Mouse (Mus musculus) liver, embryonic 14.5 days (tissue): ENCODE measurements around the gene Me1. TPM values are rescaled to one million over a fixed set of nuclear protein-coding genes. Genes with fewer than 3 reads are reported as not detected.

Experiments used
- ATAC-seq: fragments of 200-750 bp; cut with Nextera tagmentation; 2 replicates; pipeline ENCODE4 v1.8.0; 2017; ENCODE audit warnings: moderate number of reproducible peaks, mild to moderate bottlenecking, moderate library complexity; ENCODE audit not compliant: insufficient read depth
- DNase-seq, 3 experiments: peaks; one replicate each; pipeline ENCODE4 v3.0.0-alpha.2; 2012 to 2013; ENCODE audit warnings: low read depth in 3 of 3, low spot score in 3 of 3
- H3K27ac ChIP-seq: fragments of 300-500 bp; sonication (generic); 2 replicates; pipeline ENCODE4 v1.5.1; 2014; ENCODE audit warnings: moderate library complexity, mild to moderate bottlenecking, control low read depth, inconsistent platforms
- H3K27me3 ChIP-seq: fragments of 300-500 bp; sonication (generic); 2 replicates; pipeline ENCODE4 v1.6.1; 2014; ENCODE audit warnings: mild to moderate bottlenecking, low read length, moderate library complexity; ENCODE audit not compliant: control insufficient read depth, insufficient read depth
- H3K36me3 ChIP-seq: fragments of 300-500 bp; sonication (generic); replicated peaks from 2 replicates; pipeline ENCODE4 v1.6.1; 2014; ENCODE audit warnings: low read depth; ENCODE audit not compliant: control insufficient read depth, insufficient read depth
- H3K4me1 ChIP-seq, 2 experiments: fragments of 200-500 bp in 1 of 2; fragments of 300-500 bp in 1 of 2; sonication (generic) in 1 of 2; replicated peaks; 2 replicates each; pipeline ENCODE4 v1.6.1; 2012 to 2014; ENCODE audit warnings: antibody characterized with exemption in 1 of 2, inconsistent platforms in 1 of 2, low read length in 1 of 2; ENCODE audit not compliant: control insufficient read depth in 2 of 2, insufficient read depth in 2 of 2
- H3K4me2 ChIP-seq: fragments of 300-500 bp; sonication (generic); 2 replicates; pipeline ENCODE4 v1.6.1; 2014; ENCODE audit warnings: low read depth, mild to moderate bottlenecking, control low read depth, moderate library complexity
- H3K4me3 ChIP-seq, 2 experiments: fragments of 200-500 bp in 1 of 2; fragments of 300-500 bp in 1 of 2; sonication (generic) in 1 of 2; 2 replicates each; pipeline ENCODE4 v1.5.1; 2012 to 2014; ENCODE audit warnings: low read depth in 2 of 2, low read length in 2 of 2, mild to moderate bottlenecking in 2 of 2, control low read depth in 1 of 2, inconsistent platforms in 1 of 2, moderate library complexity in 1 of 2; ENCODE audit not compliant: insufficient read depth in 1 of 2
- H3K9ac ChIP-seq: fragments of 300-500 bp; sonication (generic); replicated peaks from 2 replicates; pipeline ENCODE4 v1.6.1; 2014; ENCODE audit warnings: mild to moderate bottlenecking, control low read depth, moderate library complexity
- H3K9me3 ChIP-seq: fragments of 300-500 bp; sonication (generic); 2 replicates; pipeline ENCODE4 v1.6.1; 2016; ENCODE audit warnings: low read length, mixed read lengths; ENCODE audit not compliant: control insufficient read depth
- CTCF ChIP-seq: IDR thresholded peaks from 2 replicates; pipeline ENCODE4 v1.5.1; 2016; ENCODE audit warnings: antibody characterized with exemption, low read depth, control low read depth
- EP300 ChIP-seq: IDR thresholded peaks from 2 replicates; pipeline ENCODE4 v1.6.1; 2016; ENCODE audit warnings: antibody characterized with exemption, low read depth
- WGBS: fragments of 180-500 bp; shearing (Covaris S2); extraction: QIAGEN DNeasy Blood & Tissue Kit; methylation state at CpG from one replicate; pipeline ENCODE4 v1.1.7; 2014; ENCODE audit not compliant: insufficient replicate concordance; 5-methylcytosine and 5-hydroxymethylcytosine counted together
- polyA plus RNA-seq, 2 experiments: library from polyadenylated mRNA; depleted of rRNA in 1 of 2; stranded (reverse) in 1 of 2; unstranded in 1 of 2; fragments of >200 nt; fragmentation: Nextera tagmentation in 1 of 2; extraction: Ambion mirVana in 1 of 2; gene quantifications; 2 replicates each; pipeline versions ENCODE4 v1.2.1 to v1.2.3; 2012 to 2014

Gene Me1
- polyA plus RNA-seq, 2 experiments: 1.8 to 3.6 TPM

DNA sequence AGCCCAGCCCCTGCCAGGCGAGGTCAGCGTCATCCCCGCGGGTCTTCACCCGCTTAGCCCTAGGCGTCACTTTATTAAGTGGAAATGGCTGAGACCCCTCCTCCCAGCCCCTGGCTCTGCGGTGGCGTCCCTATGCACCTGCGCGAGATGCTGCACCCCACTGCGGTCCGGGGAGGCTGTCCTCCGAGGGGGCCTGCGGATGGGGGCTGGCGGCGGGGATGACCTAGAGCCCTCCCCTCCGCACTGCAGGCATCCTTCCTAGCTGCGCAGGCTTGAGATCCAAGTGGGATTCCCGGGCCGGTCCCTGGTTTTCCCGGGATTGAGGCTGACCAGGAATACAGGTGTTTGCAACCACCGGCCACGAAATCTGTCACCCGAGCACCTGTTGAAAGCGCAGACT, 123.6 kb downstream of the Me1 start:
- ATAC-seq (peak; percentile 36), DNase-seq (no peak)
- peak overlapping the region; percentile 23; the same call in 1 of the 2 replicates for H3K9ac ChIP-seq
- H3K27me3 ChIP-seq: no peaks in the 10 kb centered on the region
- TF ChIP-seq CTCF: no peak
- no peak for TF ChIP-seq EP300
- H3K36me3 ChIP-seq: no peaks in the 10 kb centered on the region
- peak overlapping the region; percentile 79 to 82 for H3K4me3 ChIP-seq
- no peak overlapping the region for H3K27ac ChIP-seq
- H3K4me2 ChIP-seq: peak overlapping the region; percentile 85
- H3K4me1 ChIP-seq: peaks cover 3 to 12% of the 10 kb centered on the region in 2 experiments
- WGBS: under 1% methylated on average over 25 of the region's 25 CpGs
- no peaks in the 10 kb centered on the region for H3K9me3 ChIP-seq

DNA sequence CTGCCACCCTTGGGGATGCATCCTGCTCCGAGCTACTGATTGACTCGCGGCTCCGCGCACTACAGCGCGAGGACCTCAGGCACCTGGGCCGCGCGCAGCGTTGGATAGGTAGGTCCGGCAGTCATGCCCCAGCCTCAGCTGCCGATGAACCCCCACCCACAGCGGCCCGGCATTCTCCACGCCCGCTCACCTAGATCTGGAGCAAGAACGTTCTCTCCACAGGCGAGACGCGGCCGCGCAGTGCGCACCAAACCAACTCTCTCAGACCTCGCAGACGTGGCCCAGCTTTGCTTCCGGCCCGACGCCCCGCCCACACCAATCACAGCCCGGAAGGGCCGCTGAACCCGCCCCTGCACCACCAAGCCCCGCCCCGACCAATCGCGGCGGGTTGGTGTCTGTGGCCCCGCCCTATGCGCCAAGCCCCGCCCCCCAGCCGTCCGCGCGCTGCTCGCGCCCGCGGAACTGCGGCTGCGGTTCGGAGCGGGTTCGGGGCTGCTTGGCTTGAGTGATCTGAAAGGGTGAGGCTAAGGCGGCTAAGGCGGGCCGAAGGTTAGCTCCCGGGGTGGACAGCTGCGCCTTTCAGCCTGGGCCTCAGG, 124.1 kb downstream of the Me1 start, which contains the start of the genes Pgm3 and Rwdd2a:
Gene Pgm3, minus strand, starts transcription at position 303 of the 596 bp plus-strand sequence.
Gene Rwdd2a, plus strand, starts transcription at position 452 of the 596 bp plus-strand sequence.
- DNase-seq (peak; percentile 80 to 83 (median 81)), ATAC-seq (peak; percentile 96)
- H3K4me3 ChIP-seq: peak within 1 kb of the TSS; percentile 79 to 82
- no peaks in the 10 kb centered on the region for H3K27me3 ChIP-seq
- no peak within 1 kb of the TSS for H3K27ac ChIP-seq
- peaks cover 3 to 12% of the 10 kb centered on the region in 2 experiments for H3K4me1 ChIP-seq
- H3K9ac ChIP-seq: peak within 1 kb of the TSS; percentile 62
- WGBS: under 1% methylated on average over 59 of the region's 59 CpGs
- no peaks in the 10 kb centered on the region; the same call in 1 of the 2 replicates for H3K36me3 ChIP-seq
- peak within 1 kb of the TSS; percentile 85 for H3K4me2 ChIP-seq
- H3K9me3 ChIP-seq: no peaks in the 10 kb centered on the region
- TF ChIP-seq CTCF: no peak
- no peak for TF ChIP-seq EP300

- Histone ChIP-seq H3K4me1 (peaks cover 3 to 12% of the 10 kb centered on the region in 2 experiments), H3K36me3 (no peaks in the 10 kb centered on the region; the same call in 1 of the 2 replicates), H3K27me3 (no peaks in the 10 kb centered on the region), H3K4me2 (peak overlapping the region; percentile 85), H3K4me3 (peak overlapping the region; percentile 41 to 79), H3K9me3 (no peaks in the 10 kb centered on the region), H3K27ac (no peak overlapping the region), H3K9ac (no peak overlapping the region)
- ATAC-seq: no peak
- TF ChIP-seq EP300 (no peak), CTCF (no peak)
- WGBS: 14% methylated on average over 8 of the region's 8 CpGs
- DNase-seq: no peak
These were observed 124.8 kb downstream of the Me1 start for GRCm38 (mm10) chr9:86570946-86571345.

GRCm38 (mm10) chr9:86570261-86570890, 125.4 kb downstream of the Me1 start:
- WGBS: 72% methylated on average over 10 of the region's 10 CpGs
- TF ChIP-seq EP300 (no peak), CTCF (no peak)
- no peaks in the 10 kb centered on the region for H3K27me3 ChIP-seq
- peaks cover 3 to 12% of the 10 kb centered on the region in 2 experiments for H3K4me1 ChIP-seq
- no peak for DNase-seq
- H3K27ac ChIP-seq: no peak overlapping the region
- H3K9ac ChIP-seq: no peak overlapping the region
- no peaks in the 10 kb centered on the region for H3K9me3 ChIP-seq
- no peak for ATAC-seq
- H3K4me2 ChIP-seq: peak overlapping the region; percentile 85
- H3K4me3 ChIP-seq: peak overlapping the region; percentile 6 to 79; a peak in 3 of 4 replicates
- no peaks in the 10 kb centered on the region; the same call in 1 of the 2 replicates for H3K36me3 ChIP-seq

GRCm38 (mm10) chr9:86569314-86569910, 126.3 kb downstream of the Me1 start:
- WGBS: 61% methylated on average over 3 of the region's 3 CpGs
- DNase-seq (no peak), ATAC-seq (no peak)
- Histone ChIP-seq H3K4me2 (no peak overlapping the region), H3K4me3 (no peak overlapping the region), H3K27me3 (no peaks in the 10 kb centered on the region), H3K9me3 (no peaks in the 10 kb centered on the region), H3K4me1 (peaks cover 3 to 12% of the 10 kb centered on the region in 2 experiments), H3K27ac (no peak overlapping the region), H3K36me3 (no peaks in the 10 kb centered on the region; the same call in 1 of the 2 replicates), H3K9ac (no peak overlapping the region)
- TF ChIP-seq EP300: no peak
- TF ChIP-seq CTCF: no peak
